Mouse (Mus musculus) MEL (cell line): ENCODE results near the gene Gm20708. TPM values are rescaled to one million over a fixed set of nuclear protein-coding genes. Genes with fewer than 3 reads are reported as not detected.

Source experiments
- DNase-seq: peaks from one replicate; pipeline ENCODE4 v3.0.0; 2011; ENCODE audit warnings: low read depth, low spot score
- H3K27ac ChIP-seq: 2 replicates; pipeline ENCODE4 v1.5.1; 2012; ENCODE audit warnings: low read depth, mild to moderate bottlenecking, control low read depth, low read length, moderate library complexity; ENCODE audit not compliant: control insufficient read depth
- H3K27me3 ChIP-seq, 2 experiments: fragments of 150-350 bp in 1 of 2; sonication (generic) in 1 of 2; 2 replicates each; pipeline ENCODE4 v1.6.1; 2012; ENCODE audit warnings: low read length in 2 of 2, mild to moderate bottlenecking in 2 of 2, improper control_type of control experiment in 1 of 2, moderate library complexity in 1 of 2; ENCODE audit not compliant: insufficient read depth in 2 of 2, control insufficient read depth in 1 of 2
- H3K36me3 ChIP-seq, 2 experiments: 2 replicates each; pipeline ENCODE4 v1.6.1; 2012 to 2014; ENCODE audit warnings: low read length in 2 of 2, improper control_type of control experiment in 1 of 2, inconsistent platforms in 1 of 2, mild to moderate bottlenecking in 1 of 2; ENCODE audit not compliant: insufficient read depth in 2 of 2, control insufficient read depth in 1 of 2
- H3K4me1 ChIP-seq, 2 experiments: fragments of 150-350 bp in 1 of 2; sonication (generic) in 1 of 2; 2 replicates each; pipeline ENCODE4 v1.6.1; 2012; ENCODE audit warnings: low read length in 2 of 2, improper control_type of control experiment in 1 of 2, mild to moderate bottlenecking in 1 of 2; ENCODE audit not compliant: insufficient read depth in 2 of 2, control insufficient read depth in 1 of 2
- H3K4me3 ChIP-seq, 2 experiments: fragments of 150-350 bp in 1 of 2; sonication (generic) in 1 of 2; 2 replicates each; pipeline ENCODE4 v1.5.1; 2012; ENCODE audit warnings: low read depth in 2 of 2, low read length in 2 of 2, mild to moderate bottlenecking in 2 of 2, moderate library complexity in 2 of 2, control low read depth in 1 of 2, improper control_type of control experiment in 1 of 2; ENCODE audit not compliant: control insufficient read depth in 1 of 2, insufficient read depth in 1 of 2
- H3K79me2 ChIP-seq: 2 replicates; pipeline ENCODE4 v1.6.1; 2012; ENCODE audit warnings: mild to moderate bottlenecking, low read length, moderate library complexity; ENCODE audit not compliant: control insufficient read depth, poor library complexity, insufficient read depth
- H3K9ac ChIP-seq: 2 replicates; pipeline ENCODE4 v1.6.1; 2012; ENCODE audit warnings: low read depth, mild to moderate bottlenecking, control low read depth, low read length, moderate library complexity; ENCODE audit not compliant: control insufficient read depth, poor library complexity, severe bottlenecking
- H3K9me3 ChIP-seq: fragments of 150-350 bp; sonication (generic); replicated peaks from 2 replicates; pipeline ENCODE4 v1.6.1; 2012; ENCODE audit warnings: mild to moderate bottlenecking, low read length, improper control_type of control experiment, moderate library complexity; ENCODE audit not compliant: insufficient read depth
- BHLHE40 ChIP-seq: IDR thresholded peaks from 2 replicates; pipeline ENCODE4 v1.6.1; 2012; ENCODE audit warnings: low read depth, mild to moderate bottlenecking, inconsistent platforms, low read length, improper control_type of control experiment, borderline replicate concordance
- CHD2 ChIP-seq: IDR thresholded peaks from 2 replicates; pipeline ENCODE4 v1.6.1; 2011; ENCODE audit warnings: low read length, improper control_type of control experiment
- CTCF ChIP-seq, 3 experiments: IDR thresholded peaks in 2 of 3; conservative IDR thresholded peaks in 1 of 3; 2 replicates each; pipeline ENCODE4 v1.5.1; 2011 to 2012; ENCODE audit warnings: low read length in 3 of 3, low read depth in 2 of 3, mild to moderate bottlenecking in 2 of 3, improper control_type of control experiment in 1 of 3, inconsistent platforms in 1 of 3, mixed read lengths in 1 of 3, moderate library complexity in 1 of 3; ENCODE audit not compliant: control insufficient read depth in 1 of 3, insufficient read depth in 1 of 3, poor library complexity in 1 of 3, severe bottlenecking in 1 of 3
- E2F4 ChIP-seq: IDR thresholded peaks from 2 replicates; pipeline ENCODE4 v1.6.1; 2011; ENCODE audit warnings: low read depth, low read length, improper control_type of control experiment, borderline replicate concordance
- ETS1 ChIP-seq: IDR thresholded peaks from 2 replicates; pipeline ENCODE4 v1.6.1; 2012; ENCODE audit warnings: low read depth, mild to moderate bottlenecking, inconsistent platforms, low read length, improper control_type of control experiment, moderate library complexity
- GABPA ChIP-seq: IDR thresholded peaks from 2 replicates; pipeline ENCODE4 v1.6.1; 2012; ENCODE audit warnings: low read depth, mild to moderate bottlenecking, inconsistent platforms, low read length, improper control_type of control experiment, moderate library complexity
- GATA1 ChIP-seq: IDR thresholded peaks from 2 replicates; pipeline ENCODE4 v1.6.1; 2011; ENCODE audit warnings: low read depth, low read length, improper control_type of control experiment
- HCFC1 ChIP-seq: IDR thresholded peaks from 2 replicates; pipeline ENCODE4 v1.6.1; 2012; ENCODE audit warnings: low read depth, mild to moderate bottlenecking, inconsistent platforms, low read length, improper control_type of control experiment, moderate library complexity
- JUND ChIP-seq: IDR thresholded peaks from 2 replicates; pipeline ENCODE4 v1.6.1; 2011; ENCODE audit warnings: low read depth, mild to moderate bottlenecking, improper control_type of control experiment, low read length
- KAT2A ChIP-seq: conservative IDR thresholded peaks from 2 replicates; pipeline ENCODE4 v1.6.1; 2012; ENCODE audit warnings: low read depth, low read length, improper control_type of control experiment, inconsistent platforms
- MAFK ChIP-seq: IDR thresholded peaks from 2 replicates; pipeline ENCODE4 v1.6.1; 2011; ENCODE audit warnings: low read depth, mild to moderate bottlenecking, low read length, improper control_type of control experiment, borderline replicate concordance
- MAX ChIP-seq: IDR thresholded peaks from 2 replicates; pipeline ENCODE4 v1.6.1; 2011; ENCODE audit warnings: low read length, improper control_type of control experiment
- MAZ ChIP-seq: IDR thresholded peaks from 2 replicates; pipeline ENCODE4 v1.6.1; 2012; ENCODE audit warnings: low read depth, mild to moderate bottlenecking, inconsistent platforms, low read length, improper control_type of control experiment
- MEF2A ChIP-seq: IDR thresholded peaks from 2 replicates; pipeline ENCODE4 v1.6.1; 2014; ENCODE audit warnings: low read depth, mild to moderate bottlenecking, inconsistent platforms, low read length, improper control_type of control experiment; ENCODE audit not compliant: poor library complexity, insufficient replicate concordance, severe bottlenecking; ENCODE audit errors: extremely low read depth
- MXI1 ChIP-seq: IDR thresholded peaks from 2 replicates; pipeline ENCODE4 v1.6.1; 2011; ENCODE audit warnings: mild to moderate bottlenecking, low read depth, low read length, improper control_type of control experiment
- MYC ChIP-seq: IDR thresholded peaks from 2 replicates; pipeline ENCODE4 v1.6.1; 2011; ENCODE audit warnings: low read depth, mild to moderate bottlenecking, low read length, improper control_type of control experiment, moderate library complexity
- NELFE ChIP-seq: IDR thresholded peaks from 2 replicates; pipeline ENCODE4 v1.6.1; 2011; ENCODE audit warnings: low read depth, low read length, improper control_type of control experiment
- POLR2A ChIP-seq, 2 experiments: IDR thresholded peaks; 2 replicates each; pipeline ENCODE4 v1.6.1; 2011 to 2012; ENCODE audit warnings: low read length in 2 of 2, mild to moderate bottlenecking in 2 of 2, control low read depth in 1 of 2, improper control_type of control experiment in 1 of 2, low read depth in 1 of 2, moderate library complexity in 1 of 2; ENCODE audit not compliant: control insufficient read depth in 1 of 2, insufficient read depth in 1 of 2, poor library complexity in 1 of 2
- POLR2AphosphoS2 ChIP-seq: IDR thresholded peaks from 2 replicates; pipeline ENCODE4 v1.6.1; 2011; ENCODE audit warnings: low read length, improper control_type of control experiment
- POLR2AphosphoS5 ChIP-seq: IDR thresholded peaks from 2 replicates; pipeline ENCODE4 v1.6.1; 2012; ENCODE audit warnings: low read depth, borderline replicate concordance, mild to moderate bottlenecking, inconsistent platforms, low read length, moderate library complexity, mixed read lengths
- RAD21 ChIP-seq: IDR thresholded peaks from 2 replicates; pipeline ENCODE4 v1.6.1; 2011; ENCODE audit warnings: mild to moderate bottlenecking, low read depth, low read length, improper control_type of control experiment
- TAL1 ChIP-seq: IDR thresholded peaks from 2 replicates; pipeline ENCODE4 v1.6.1; 2012; ENCODE audit warnings: mild to moderate bottlenecking, inconsistent platforms, low read length, moderate library complexity, mixed read lengths
- TBP ChIP-seq: IDR thresholded peaks from 2 replicates; pipeline ENCODE4 v1.8.0; 2011; ENCODE audit warnings: low read depth, low read length, improper control_type of control experiment
- USF1 ChIP-seq: IDR thresholded peaks from 2 replicates; pipeline ENCODE4 v1.6.1; 2014; ENCODE audit warnings: low read depth, mild to moderate bottlenecking, inconsistent platforms, low read length, improper control_type of control experiment, moderate library complexity
- ZC3H11A ChIP-seq: IDR thresholded peaks from 2 replicates; pipeline ENCODE4 v1.6.1; 2012; ENCODE audit warnings: low read depth, mild to moderate bottlenecking, inconsistent platforms, low read length, improper control_type of control experiment
- ZKSCAN1 ChIP-seq: IDR thresholded peaks from 2 replicates; pipeline ENCODE4 v1.6.1; 2012; ENCODE audit warnings: low read depth, mild to moderate bottlenecking, inconsistent platforms, low read length, improper control_type of control experiment, moderate library complexity
- ZNF384 ChIP-seq: IDR thresholded peaks from 2 replicates; pipeline ENCODE4 v1.6.1; 2012; ENCODE audit warnings: low read depth, mild to moderate bottlenecking, inconsistent platforms, low read length, improper control_type of control experiment
- polyA plus RNA-seq, 2 experiments: library from polyadenylated mRNA; stranded (reverse) in 1 of 2; unstranded in 1 of 2; fragments of >175 nt in 1 of 2; fragments of >200 nt in 1 of 2; gene quantifications; 2 replicates each; pipeline versions ENCODE4 v1.2.1 to v1.2.4; 2012; ENCODE audit warnings: low replicate concordance in 2 of 2, low read depth in 1 of 2; ENCODE audit not compliant: insufficient read length in 2 of 2, insufficient read depth in 1 of 2, missing spikeins in 1 of 2
- total RNA-seq: library from RNA; depleted of rRNA; stranded (reverse); fragments of 300-350 nt; gene quantifications from 2 replicates; pipeline ENCODE4 v1.2.3, GENCODE M21; 2012

Gm20708 gene
- total and polyA plus RNA-seq, 3 experiments = 0.70 to 0.85 TPM; not detected in 1

- H3K4me1 ChIP-seq = peaks cover 4 to 14% of the 10 kb centered on the region in 2 experiments
- peak overlapping the region; percentile 28 for H3K9ac ChIP-seq
- H3K27me3 ChIP-seq = peaks cover 0 to 3% of the 10 kb centered on the region in 2 experiments; a peak in 2 of 4 replicates
- peak overlapping the region in 1 of 2 experiments; percentile 48; a peak in 1 of 4 replicates for H3K4me3 ChIP-seq
- TF ChIP-seq GATA1 (peak; percentile 68), KAT2A (no peak), HCFC1 (no peak), MYC (peak; percentile 65; the same call in 1 of the 2 replicates), MXI1 (peak; percentile 76), TBP (no peak), CHD2 (no peak), POLR2A (IDR thresholded peaks at IDR 0.05; ENCODE audit: control insufficient read depth in 1 of 2, insufficient read depth in 1 of 2, low read depth in 1 of 2, low read length in 2 of 2, poor library complexity in 1 of 2) (no peak), MAZ (no peak), POLR2AphosphoS5 (no peak), MAX (peak; percentile 71; the same call in 1 of the 2 replicates), JUND (no peak), POLR2AphosphoS2 (no peak), BHLHE40 (peak; percentile 95), ZNF384 (no peak), USF1 (peak; percentile 58; the same call in 1 of the 2 replicates)
- DNase-seq = peak; percentile 77
- H3K36me3 ChIP-seq = peaks cover 0 to 6% of the 10 kb centered on the region in 2 experiments; a peak in 2 of 4 replicates
- no peak overlapping the region for H3K27ac ChIP-seq
- no peaks in the 10 kb centered on the region for H3K9me3 ChIP-seq
- H3K79me2 ChIP-seq = no peaks in the 10 kb centered on the region
Observed at GRCm38 (mm10) chr11:117877917-117878745, 68.7 kb downstream of the Gm20708 start.

GRCm38 (mm10) chr11:117878892-117879291 lies 69.4 kb downstream of the Gm20708 start:
- Histone ChIP-seq H3K9ac (no peak overlapping the region), H3K27me3 (peaks cover 0 to 3% of the 10 kb centered on the region in 2 experiments; a peak in 2 of 4 replicates), H3K27ac (no peak overlapping the region), H3K9me3 (no peaks in the 10 kb centered on the region), H3K4me3 (no peak overlapping the region), H3K79me2 (no peaks in the 10 kb centered on the region), H3K4me1 (peaks cover 4 to 14% of the 10 kb centered on the region in 2 experiments), H3K36me3 (peaks cover 0 to 6% of the 10 kb centered on the region in 2 experiments; a peak in 2 of 4 replicates)
- no peak for TF ChIP-seq MAX
- no peak for TF ChIP-seq GABPA
- no peak for TF ChIP-seq ETS1
- no peak for TF ChIP-seq HCFC1
- no peak for TF ChIP-seq E2F4
- no peak for TF ChIP-seq CTCF (IDR thresholded peaks at IDR 0.05 in 2 of 3, conservative IDR thresholded peaks at IDR 0.05 in 1 of 3; ENCODE audit: control insufficient read depth in 1 of 3, insufficient read depth in 1 of 3, low read depth in 2 of 3, low read length in 3 of 3, poor library complexity in 1 of 3, severe bottlenecking in 1 of 3)
- TF ChIP-seq BHLHE40 = no peak
- TF ChIP-seq RAD21 = no peak
- no peak for TF ChIP-seq ZC3H11A
- TF ChIP-seq CHD2 = no peak
- no peak for TF ChIP-seq TAL1
- no peak for TF ChIP-seq MEF2A
- no peak for TF ChIP-seq USF1
- TF ChIP-seq ZKSCAN1 = no peak
- no peak for TF ChIP-seq NELFE
- TF ChIP-seq MYC = no peak
- TF ChIP-seq MAZ = no peak
- no peak for TF ChIP-seq MXI1
- TF ChIP-seq MAFK = no peak
- TF ChIP-seq GATA1 = no peak
- DNase-seq = no peak
